Mouse (Mus musculus) MEL (cell line): ENCODE data around the gene Fsip1.

Source experiments
- CHD1 ChIP-seq: IDR thresholded peaks from 2 replicates; pipeline ENCODE4 v1.6.1; 2012; ENCODE audit warnings: low read depth, mild to moderate bottlenecking, inconsistent platforms, low read length, improper control_type of control experiment
- CTCF ChIP-seq, 3 experiments: IDR thresholded peaks in 2 of 3; conservative IDR thresholded peaks in 1 of 3; 2 replicates each; pipeline ENCODE4 v1.5.1; 2011 to 2012; ENCODE audit warnings: low read length in 3 of 3, low read depth in 2 of 3, mild to moderate bottlenecking in 2 of 3, improper control_type of control experiment in 1 of 3, inconsistent platforms in 1 of 3, mixed read lengths in 1 of 3, moderate library complexity in 1 of 3; ENCODE audit not compliant: control insufficient read depth in 1 of 3, insufficient read depth in 1 of 3, poor library complexity in 1 of 3, severe bottlenecking in 1 of 3
- ELF1 ChIP-seq: IDR thresholded peaks from 2 replicates; pipeline ENCODE4 v1.6.1; 2014; ENCODE audit warnings: low read depth, mild to moderate bottlenecking, inconsistent platforms, low read length, improper control_type of control experiment, moderate library complexity
- EP300 ChIP-seq, 2 experiments: IDR thresholded peaks; 2 replicates each; pipeline ENCODE4 v1.6.1; 2011; ENCODE audit warnings: improper control_type of control experiment in 2 of 2, low read length in 2 of 2, low read depth in 1 of 2, mild to moderate bottlenecking in 1 of 2
- GATA1 ChIP-seq: IDR thresholded peaks from 2 replicates; pipeline ENCODE4 v1.6.1; 2011; ENCODE audit warnings: low read depth, low read length, improper control_type of control experiment
- MXI1 ChIP-seq: IDR thresholded peaks from 2 replicates; pipeline ENCODE4 v1.6.1; 2011; ENCODE audit warnings: mild to moderate bottlenecking, low read depth, low read length, improper control_type of control experiment
- POLR2A ChIP-seq, 2 experiments: IDR thresholded peaks; 2 replicates each; pipeline ENCODE4 v1.6.1; 2011 to 2012; ENCODE audit warnings: low read length in 2 of 2, mild to moderate bottlenecking in 2 of 2, control low read depth in 1 of 2, improper control_type of control experiment in 1 of 2, low read depth in 1 of 2, moderate library complexity in 1 of 2; ENCODE audit not compliant: control insufficient read depth in 1 of 2, insufficient read depth in 1 of 2, poor library complexity in 1 of 2
- ZMIZ1 ChIP-seq: IDR thresholded peaks from 2 replicates; pipeline ENCODE4 v1.6.1; 2012; ENCODE audit warnings: low read depth, mild to moderate bottlenecking, inconsistent platforms, low read length, improper control_type of control experiment, moderate library complexity

GRCm38 (mm10) chr2:118203739-118204461, 52.9 kb downstream of the Fsip1 start:
- TF ChIP-seq CHD1 (no peak), GATA1 (no peak), ZMIZ1 (no peak), CTCF (IDR thresholded peaks at IDR 0.05 in 2 of 3, conservative IDR thresholded peaks at IDR 0.05 in 1 of 3; ENCODE audit: control insufficient read depth in 1 of 3, insufficient read depth in 1 of 3, low read depth in 2 of 3, low read length in 3 of 3, poor library complexity in 1 of 3, severe bottlenecking in 1 of 3) (no peak), MXI1 (no peak), ELF1 (no peak), EP300 (IDR thresholded peaks at IDR 0.05; ENCODE audit: low read depth in 1 of 2, low read length in 2 of 2) (no peak), POLR2A (IDR thresholded peaks at IDR 0.05; ENCODE audit: control insufficient read depth in 1 of 2, insufficient read depth in 1 of 2, low read depth in 1 of 2, low read length in 2 of 2, poor library complexity in 1 of 2) (no peak)
